24 mouse cellular contexts compared by ENCODE assay signal in genomic region chr12:3659554-3660311, GRCm38 (mm10).
"Had no signal": no experiment of that assay in that cellular context is flagged by ENCODE, and none has a peak within 500 bp of the region (broad histone marks: within the 10 kb centered on the region; RNA-seq: fewer than 3 reads in every experiment).

No protein-coding gene starts in this region.

- ATAC-seq: hindbrain, postnatal 0 days; intestine, embryonic 16.5 days had no signal

- H3K4me2 ChIP-seq: heart, embryonic 11.5 days; heart, embryonic 13.5 days; heart, embryonic 15.5 days; hindbrain, embryonic 13.5 days; hindbrain, embryonic 15.5 days; kidney, embryonic 15.5 days; limb, embryonic 12.5 days had no signal

- H3K9ac ChIP-seq: heart, embryonic 13.5 days; heart, embryonic 15.5 days; hindbrain, embryonic 13.5 days; hindbrain, embryonic 15.5 days; kidney, embryonic 15.5 days; limb, embryonic 12.5 days had no signal

- DNase-seq: gastrocnemius, adult 2 months; gastrocnemius, postnatal 10 days; gastrocnemius, postnatal 25 days; heart, adult 18-20 months; heart, postnatal 14 days; heart, postnatal 36 days; kidney, adult 11 months; kidney, adult 2 months; kidney, adult 9 months; kidney, postnatal 14 days; kidney, postnatal 36 days; liver had no signal

- H3K27me3 ChIP-seq: heart, embryonic 13.5 days; heart, embryonic 15.5 days; hindbrain, embryonic 13.5 days; hindbrain, embryonic 15.5 days; kidney, embryonic 15.5 days; limb, embryonic 12.5 days had no signal

- H3K36me3 ChIP-seq: heart, embryonic 13.5 days; heart, embryonic 15.5 days; hindbrain, embryonic 15.5 days had no signal

- H3K4me1 ChIP-seq: hindbrain, embryonic 15.5 days; kidney, embryonic 15.5 days; limb, embryonic 10.5 days; limb, embryonic 12.5 days had no signal

- H3K9me3 ChIP-seq: heart, embryonic 13.5 days; heart, embryonic 15.5 days; hindbrain, embryonic 13.5 days; hindbrain, embryonic 15.5 days; kidney, embryonic 15.5 days; limb, embryonic 10.5 days; limb, embryonic 12.5 days had no signal

- H3K27ac ChIP-seq: gastrocnemius, adult 2 months; heart, embryonic 13.5 days; heart, embryonic 15.5 days; hindbrain, embryonic 13.5 days; hindbrain, embryonic 15.5 days; hindbrain, postnatal 0 days; kidney, embryonic 15.5 days; kidney, postnatal 0 days; limb, embryonic 10.5 days; limb, embryonic 12.5 days had no signal

- H3K4me3 ChIP-seq: gastrocnemius, adult 2 months; heart, embryonic 13.5 days; heart, embryonic 15.5 days; hindbrain, embryonic 13.5 days; hindbrain, embryonic 15.5 days; kidney, embryonic 15.5 days; left cerebral cortex, adult 2 months; limb, embryonic 10.5 days; limb, embryonic 12.5 days had no signal
